In the genomic region with DNA sequence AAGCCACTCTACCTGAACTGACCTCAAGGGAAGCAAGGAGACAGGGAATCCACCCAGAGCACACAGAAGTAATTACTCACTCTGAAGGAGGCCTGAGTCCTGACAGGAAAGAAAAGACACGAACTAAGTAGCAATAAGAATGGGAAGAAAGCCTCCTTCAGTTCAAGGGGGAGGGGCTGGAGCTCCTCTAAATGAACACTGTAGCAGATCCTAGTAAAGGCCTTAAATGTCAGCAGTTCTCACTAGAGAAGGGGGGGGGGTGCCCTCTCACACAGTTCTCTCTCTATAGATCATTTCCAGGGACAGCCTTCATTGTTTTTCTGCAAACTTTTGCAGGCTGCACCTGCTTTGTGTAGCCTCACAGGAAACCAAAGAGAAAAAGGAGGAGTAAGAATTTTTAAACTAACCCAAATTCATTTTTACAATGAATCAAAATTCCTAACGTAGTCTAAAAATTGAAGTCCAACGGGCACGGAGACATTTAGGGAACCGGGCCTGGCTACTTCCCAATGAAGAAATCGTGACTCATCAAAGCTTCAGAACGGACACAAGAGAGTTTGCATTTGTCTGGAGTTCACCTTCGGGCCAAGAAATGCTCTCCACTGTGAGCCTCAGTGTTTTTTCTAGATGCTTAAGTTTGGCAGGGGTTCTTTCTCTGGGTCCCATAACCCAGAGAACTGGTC, we compare ENCODE assay signal across 7 mouse cellular contexts. TPM values are rescaled to one million over a fixed set of nuclear protein-coding genes. Genes with fewer than 3 reads are reported as not detected.
DNase-seq lines count a peak whose midpoint lies in the region; ATAC-seq and TF ChIP-seq lines count a peak whose summit lies in the region.

No protein-coding gene starts in this region.

- H3K4me2 ChIP-seq in forebrain, postnatal 0 days (ENCODE audit: low read depth): peak overlapping the region; percentile 100
- peak overlapping the region; percentile 99 for H3K4me2 ChIP-seq in kidney, postnatal 0 days (ENCODE audit: low read length)
- H3K4me2 ChIP-seq in midbrain, embryonic 14.5 days (ENCODE audit: low read length): peak overlapping the region; percentile 99

- POLR2A ChIA-PET in Patski (lab: Charles Lee): interaction anchor here (1.2 to 1.5 kb wide), 3 partner anchors 15 to 40 kb away, joined by 4 to 6 read pairs (median 5); no protein-coding TSS in a partner anchor

- no peak for TF ChIP-seq CTCF in E14TG2a.4 (conservative IDR thresholded peaks at IDR 0.05; ENCODE audit: low read length)
- TF ChIP-seq CTCF in Patski (IDR thresholded peaks at IDR 0.05): peak; percentile 40
- TF ChIP-seq CTCF in forebrain, postnatal 0 days (IDR thresholded peaks at IDR 0.05; ENCODE audit: low read depth): 0 out of 2 replicates have a peak, but pooled peaks have one; percentile 16
- no peak for TF ChIP-seq CTCF in kidney, postnatal 0 days (IDR thresholded peaks at IDR 0.05; ENCODE audit: low read depth)

- peak overlapping the region; percentile 82 for H3K4me3 ChIP-seq in E14TG2a.4 (replicated peaks; ENCODE audit: low read length)
- H3K4me3 ChIP-seq in forebrain, postnatal 0 days (ENCODE audit: low read depth, low read length): no peak overlapping the region; the same call in 1 of the 2 replicates
- peak overlapping the region; percentile 81 for H3K4me3 ChIP-seq in kidney, postnatal 0 days (replicated peaks; ENCODE audit: low read depth, low read length)
- H3K4me3 ChIP-seq in midbrain, embryonic 14.5 days (replicated peaks; ENCODE audit: low read depth, low read length): peak overlapping the region; percentile 56; the same call in 1 of the 2 replicates

- ATAC-seq in Patski: no peak
- no peak for ATAC-seq in forebrain, postnatal 0 days
- no peak for ATAC-seq in kidney, postnatal 0 days (replicated peaks; ENCODE audit: low FRiP score, low read depth)
- no peak for ATAC-seq in midbrain, embryonic 14.5 days (ENCODE audit: low FRiP score, low TSS enrichment)

- 28% methylated on average over 8 of the region's 8 CpGs for WGBS in forebrain, postnatal 0 days
- 31% methylated on average over 8 of the region's 8 CpGs for WGBS in kidney, postnatal 0 days
- 23% methylated on average over 8 of the region's 8 CpGs for WGBS in midbrain, embryonic 14.5 days

- H3K9me3 ChIP-seq in E14TG2a.4 (ENCODE audit: low read length): no peaks in the 10 kb centered on the region
- no peaks in the 10 kb centered on the region for H3K9me3 ChIP-seq in forebrain, postnatal 0 days (ENCODE audit: low read length)
- H3K9me3 ChIP-seq in kidney, postnatal 0 days (replicated peaks; ENCODE audit: low read length): no peaks in the 10 kb centered on the region
- H3K9me3 ChIP-seq in midbrain, embryonic 14.5 days (ENCODE audit: control insufficient read depth, low read length): no peaks in the 10 kb centered on the region

- H3K36me3 ChIP-seq in E14TG2a.4 (ENCODE audit: insufficient read depth, low read length): no peaks in the 10 kb centered on the region
- H3K36me3 ChIP-seq in forebrain, postnatal 0 days (ENCODE audit: insufficient read depth): no peaks in the 10 kb centered on the region
- no peaks in the 10 kb centered on the region for H3K36me3 ChIP-seq in kidney, postnatal 0 days (ENCODE audit: insufficient read depth, low read length)
- H3K36me3 ChIP-seq in midbrain, embryonic 14.5 days (ENCODE audit: control insufficient read depth, insufficient read depth, low read length): no peaks in the 10 kb centered on the region

- DNase-seq in Patski (ENCODE audit: low read depth, low spot score): no peak
- no peak for DNase-seq in forebrain, postnatal 0 days
- peak; percentile 43 for DNase-seq in kidney, postnatal 0 days (ENCODE audit: low spot score)
- no peak for DNase-seq in midbrain, embryonic 14.5 days
- DNase-seq in embryo, embryonic 9.5 days (ENCODE audit: extremely low spot score): no peak
- DNase-seq in ovary, postnatal 14 days (ENCODE audit: low spot score): no peak

- H3K9ac ChIP-seq in forebrain, postnatal 0 days: no peak overlapping the region
- peak overlapping the region; percentile 76; the same call in 1 of the 2 replicates for H3K9ac ChIP-seq in kidney, postnatal 0 days (ENCODE audit: low read depth, low read length)
- no peak overlapping the region for H3K9ac ChIP-seq in midbrain, embryonic 14.5 days (replicated peaks; ENCODE audit: low read length)

- CTCF ChIA-PET in Patski (lab: Charles Lee): interaction anchor here (0.9 to 2.1 kb wide), 4 partner anchors 15 to 513 kb away, joined by 3 to 5 read pairs (median 4); no protein-coding TSS in a partner anchor

- H3K27ac ChIP-seq in forebrain, postnatal 0 days (ENCODE audit: low read depth, low read length): no peak overlapping the region
- peak overlapping the region; percentile 66; the same call in 1 of the 2 replicates for H3K27ac ChIP-seq in kidney, postnatal 0 days
- H3K27ac ChIP-seq in midbrain, embryonic 14.5 days (replicated peaks; ENCODE audit: low read depth, low read length): no peak overlapping the region

- H3K4me1 ChIP-seq in E14TG2a.4 (replicated peaks; ENCODE audit: low read depth, low read length): peaks cover 40% of the 10 kb centered on the region
- peaks cover 21% of the 10 kb centered on the region for H3K4me1 ChIP-seq in forebrain, postnatal 0 days (ENCODE audit: insufficient read depth)
- peaks cover 6% of the 10 kb centered on the region; the same call in 1 of the 2 replicates for H3K4me1 ChIP-seq in kidney, postnatal 0 days (replicated peaks; ENCODE audit: insufficient read depth, low read length)
- peaks cover 17% of the 10 kb centered on the region for H3K4me1 ChIP-seq in midbrain, embryonic 14.5 days (ENCODE audit: control insufficient read depth, insufficient read depth, low read length)

- H3K27me3 ChIP-seq in E14TG2a.4 (ENCODE audit: insufficient read depth, low read length) (peaks cover 37% of the 10 kb centered on the region), Patski (no peaks in the 10 kb centered on the region)
- H3K27me3 ChIP-seq in forebrain, postnatal 0 days (ENCODE audit: insufficient read depth, low read length): peaks cover 28% of the 10 kb centered on the region
- no peaks in the 10 kb centered on the region for H3K27me3 ChIP-seq in kidney, postnatal 0 days (ENCODE audit: insufficient read depth, low read length)
- H3K27me3 ChIP-seq in midbrain, embryonic 14.5 days (ENCODE audit: control insufficient read depth, insufficient read depth, low read length): peaks cover 38% of the 10 kb centered on the region

- in situ Hi-C loops in Patski (cut with MboI; ENCODE audit: low pct_unique_long_range_greater_than_20kb): no loop called here

RNA-seq across cellular contexts. Expression of gene Glis3, which starts 2.7 kb away (rescaled TPM):
- polyA plus RNA-seq in Patski (2021): 213 TPM
- total RNA-seq in forebrain, postnatal 0 days (2014; rRNA removed): 8.5 and 9.6 TPM in 2 replicates
- polyA plus RNA-seq in forebrain, postnatal 0 days (2015; fragmentation: Nextera tagmentation; extraction: Ambion mirVana): 0.86 and 0.96 TPM in 2 replicates
- 6.0 and 7.1 TPM in 2 replicates for polyA plus RNA-seq in kidney, postnatal 0 days (2015; fragmentation: Nextera tagmentation; extraction: Ambion mirVana)
- polyA plus RNA-seq in midbrain, embryonic 14.5 days (2014; fragmentation: Nextera tagmentation; extraction: Ambion mirVana): 4.1 and 4.4 TPM in 2 replicates

Comparison
In these comparisons a context has a peak if more than half of its experiments do, and no peak if none do; other contexts are left out.
1. CTCF ChIP-seq: peak in Patski (single experiment) and forebrain, postnatal 0 days (single experiment); none in E14TG2a.4 (single experiment) and kidney, postnatal 0 days (single experiment).
2. RNA of gene Glis3, which starts 2.7 kb away (polyA plus RNA-seq): 213 TPM in Patski (single experiment); 6.0 to 7.1 TPM in kidney, postnatal 0 days, 4.1 to 4.4 TPM in midbrain, embryonic 14.5 days and 0.86 to 0.96 TPM in forebrain, postnatal 0 days; every median in the first group is over 10 times any median in the second.
3. Peak in every context shown above with its lines, with median percentiles within 50 percentile points of each other: H3K4me2 ChIP-seq.